Mouse (Mus musculus): Measurements from ENCODE around the gene Gm10570.

DNA sequence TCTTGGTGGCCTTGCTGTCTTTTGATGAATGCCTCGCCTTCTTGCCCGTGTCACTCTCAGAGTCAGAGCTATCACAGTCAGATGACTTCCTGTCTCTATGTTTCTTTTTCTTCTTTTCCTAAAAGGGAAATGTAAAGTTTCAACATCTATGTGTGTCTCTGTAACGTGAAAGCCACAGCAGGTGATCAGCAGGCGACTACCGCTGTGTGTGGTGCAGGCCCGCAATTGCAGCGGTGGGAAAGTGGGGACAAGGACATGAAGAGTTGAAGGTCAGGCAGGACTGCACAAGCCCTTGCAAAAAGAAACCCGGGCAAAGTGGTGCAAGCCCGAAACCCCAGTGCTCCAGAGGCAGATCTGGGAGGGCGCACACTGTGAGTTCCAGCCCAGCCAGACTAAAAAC lies 8.2 kb upstream of the Gm10570 start:
- TF ChIP-seq CTCF (IDR thresholded peaks at IDR 0.05), result no peak
- no peak for TF ChIP-seq EP300 (IDR thresholded peaks at IDR 0.05)
